Mouse (Mus musculus) forebrain, embryonic 12.5 days (tissue): Measurements from ENCODE around the gene Galr3. TPM values are rescaled to one million over a fixed set of nuclear protein-coding genes. Genes with fewer than 3 reads are reported as not detected.
A peak's percentile ranks its signal among the peaks of the same experiment; 100 is the strongest.
"Not testable (repeated sequence)": the region's sequence is repeated elsewhere in the genome, so short reads cannot be mapped to it uniquely, and the experiment has no call there.

ENCODE experiments used
- ATAC-seq: fragments of 200-750 bp; cut with Nextera tagmentation; 2 replicates; pipeline ENCODE4 v1.8.0; 2017; ENCODE audit warnings: moderate TSS enrichment; ENCODE audit not compliant: low FRiP score
- H3K27ac ChIP-seq: fragments of 300-500 bp; sonication (generic); 2 replicates; pipeline ENCODE4 v1.5.1; 2016; ENCODE audit warnings: mild to moderate bottlenecking
- H3K27me3 ChIP-seq: fragments of 300-500 bp; sonication (generic); 2 replicates; pipeline ENCODE4 v1.6.1; 2016; ENCODE audit warnings: mild to moderate bottlenecking
- H3K36me3 ChIP-seq: fragments of 300-500 bp; sonication (generic); replicated peaks from 2 replicates; pipeline ENCODE4 v1.6.1; 2016; ENCODE audit warnings: mild to moderate bottlenecking
- H3K4me1 ChIP-seq: fragments of 300-500 bp; sonication (generic); 2 replicates; pipeline ENCODE4 v1.6.1; 2016
- H3K4me2 ChIP-seq: fragments of 300-500 bp; sonication (generic); 2 replicates; pipeline ENCODE4 v1.6.1; 2016; ENCODE audit warnings: mild to moderate bottlenecking, moderate library complexity
- H3K4me3 ChIP-seq: fragments of 300-500 bp; sonication (generic); replicated peaks from 2 replicates; pipeline ENCODE4 v1.5.1; 2016; ENCODE audit warnings: mild to moderate bottlenecking
- H3K9ac ChIP-seq: fragments of 300-500 bp; sonication (generic); 2 replicates; pipeline ENCODE4 v1.6.1; 2016; ENCODE audit warnings: mild to moderate bottlenecking
- H3K9me3 ChIP-seq: fragments of 300-500 bp; sonication (generic); 2 replicates; pipeline ENCODE4 v1.6.1; 2016
- WGBS: fragments of 180-500 bp; shearing (Covaris S2); methylation state at CpG from one replicate; pipeline ENCODE4 v1.1.7; 2016; 5-methylcytosine and 5-hydroxymethylcytosine counted together
- polyA plus RNA-seq: library from polyadenylated mRNA; unstranded; fragments of >200 nt; fragmentation: Nextera tagmentation; extraction: Ambion mirVana; gene quantifications from 2 replicates; pipeline ENCODE4 v1.2.1, GENCODE M21; 2016

Galr3 gene
- polyA plus RNA-seq, 1 experiment from 2014 or later = not detected

GRCm38 (mm10) chr15:79007059-79007458 lies 34.6 kb upstream of the Galr3 start:
- 93% methylated on average over 5 of the region's 5 CpGs for WGBS
- H3K27ac ChIP-seq = no peak overlapping the region
- H3K4me3 ChIP-seq = no peak overlapping the region
- no peaks in the 10 kb centered on the region for H3K9me3 ChIP-seq
- no peak for ATAC-seq
- no peaks in the 10 kb centered on the region for H3K27me3 ChIP-seq
- H3K4me2 ChIP-seq = no peak overlapping the region
- H3K9ac ChIP-seq = no peak overlapping the region
- peaks cover 6% of the 10 kb centered on the region for H3K4me1 ChIP-seq
- H3K36me3 ChIP-seq = peaks cover 44% of the 10 kb centered on the region

GRCm38 (mm10) chr15:79007836-79008235 lies 33.8 kb upstream of the Galr3 start:
- H3K4me1 ChIP-seq, ATAC-seq, H3K27me3 ChIP-seq, H3K9me3 ChIP-seq, H3K9ac ChIP-seq, H3K4me3 ChIP-seq, H3K27ac ChIP-seq, H3K4me2 ChIP-seq: not testable (repeated sequence)
- WGBS = 95% methylated on average over 6 of the region's 6 CpGs
- peaks cover 37% of the 10 kb centered on the region for H3K36me3 ChIP-seq

- 82% methylated on average over 5 of the region's 5 CpGs for WGBS
- Histone ChIP-seq H3K27ac (no peak overlapping the region), H3K4me3 (no peak overlapping the region)
These were observed 32.0 kb upstream of the Galr3 start for GRCm38 (mm10) chr15:79009734-79010133.

GRCm38 (mm10) chr15:79011550-79011949 lies 30.1 kb upstream of the Galr3 start:
- Histone ChIP-seq H3K27me3 (no peaks in the 10 kb centered on the region), H3K9ac (no peak overlapping the region), H3K9me3 (no peaks in the 10 kb centered on the region), H3K36me3 (peaks cover 2% of the 10 kb centered on the region; the same call in 1 of the 2 replicates), H3K27ac (peak overlapping the region; percentile 36; the same call in 1 of the 2 replicates), H3K4me2 (no peak overlapping the region), H3K4me3 (no peak overlapping the region), H3K4me1 (peaks cover 12% of the 10 kb centered on the region)
- 58% methylated on average over 10 of the region's 10 CpGs for WGBS
- ATAC-seq = no peak

More at GRCm38 (mm10) chr15:79009734-79010133, 32.0 kb upstream of the Galr3 start:
- Histone ChIP-seq H3K4me2 (no peak overlapping the region), H3K27me3 (no peaks in the 10 kb centered on the region), H3K36me3 (peaks cover 19% of the 10 kb centered on the region), H3K9me3 (no peaks in the 10 kb centered on the region), H3K9ac (no peak overlapping the region), H3K4me1 (peaks cover 12% of the 10 kb centered on the region)
- ATAC-seq = no peak

GRCm38 (mm10) chr15:79013382-79013781 lies 28.3 kb upstream of the Galr3 start:
- WGBS = 74% methylated on average over 7 of the region's 7 CpGs
- Histone ChIP-seq H3K4me2 (no peak overlapping the region), H3K9me3 (no peaks in the 10 kb centered on the region), H3K9ac (no peak overlapping the region), H3K27ac (no peak overlapping the region), H3K36me3 (no peaks in the 10 kb centered on the region), H3K4me3 (no peak overlapping the region), H3K4me1 (peaks cover 12% of the 10 kb centered on the region), H3K27me3 (no peaks in the 10 kb centered on the region)
- no peak for ATAC-seq

- ATAC-seq = no peak
- no peaks in the 10 kb centered on the region for H3K36me3 ChIP-seq
- H3K9ac ChIP-seq = no peak overlapping the region
- no peaks in the 10 kb centered on the region for H3K9me3 ChIP-seq
- peaks cover 13% of the 10 kb centered on the region; the same call in 1 of the 2 replicates for H3K4me1 ChIP-seq
- WGBS = 48% methylated on average over 4 of the region's 4 CpGs
- no peak overlapping the region for H3K27ac ChIP-seq
- no peak overlapping the region for H3K4me3 ChIP-seq
- H3K4me2 ChIP-seq = no peak overlapping the region
- no peaks in the 10 kb centered on the region for H3K27me3 ChIP-seq
These were observed 23.5 kb upstream of the Galr3 start for GRCm38 (mm10) chr15:79018191-79018590.

- ATAC-seq = no peak
- H3K4me3 ChIP-seq = no peak overlapping the region
- 72% methylated on average over 3 of the region's 3 CpGs for WGBS
- H3K27ac ChIP-seq = no peak overlapping the region
- peaks cover 2% of the 10 kb centered on the region; the same call in 1 of the 2 replicates for H3K27me3 ChIP-seq
- H3K4me1 ChIP-seq = peaks cover 9% of the 10 kb centered on the region; the same call in 1 of the 2 replicates
- H3K4me2 ChIP-seq = no peak overlapping the region
- H3K9me3 ChIP-seq = no peaks in the 10 kb centered on the region
- H3K36me3 ChIP-seq = no peaks in the 10 kb centered on the region
- H3K9ac ChIP-seq = no peak overlapping the region
These were observed 22.8 kb upstream of the Galr3 start for GRCm38 (mm10) chr15:79018886-79019285.

- no peak for ATAC-seq
- Histone ChIP-seq H3K27ac (no peak overlapping the region), H3K36me3 (no peaks in the 10 kb centered on the region), H3K4me2 (no peak overlapping the region), H3K4me1 (peaks cover 27% of the 10 kb centered on the region), H3K9me3 (no peaks in the 10 kb centered on the region), H3K4me3 (no peak overlapping the region), H3K27me3 (peaks cover 18% of the 10 kb centered on the region; the same call in 1 of the 2 replicates), H3K9ac (no peak overlapping the region)
- 77% methylated on average over 10 of the region's 10 CpGs for WGBS
These were observed 18.9 kb upstream of the Galr3 start for GRCm38 (mm10) chr15:79022671-79023230.

- H3K9me3 ChIP-seq = no peaks in the 10 kb centered on the region
- WGBS = 55% methylated on average over 1 of the region's 1 CpGs
- peaks cover 28% of the 10 kb centered on the region for H3K4me1 ChIP-seq
- peak overlapping the region; percentile 21; the same call in 1 of the 2 replicates for H3K9ac ChIP-seq
- H3K4me2 ChIP-seq = no peak overlapping the region
- no peak overlapping the region for H3K27ac ChIP-seq
- no peaks in the 10 kb centered on the region for H3K36me3 ChIP-seq
- peaks cover 18% of the 10 kb centered on the region; the same call in 1 of the 2 replicates for H3K27me3 ChIP-seq
- ATAC-seq = no peak
- H3K4me3 ChIP-seq = no peak overlapping the region
These were observed 18.3 kb upstream of the Galr3 start for GRCm38 (mm10) chr15:79023366-79023765.

- no peak for ATAC-seq
- 10% methylated on average over 16 of the region's 18 CpGs for WGBS
- no peak overlapping the region for H3K27ac ChIP-seq
- peak overlapping the region; percentile 5; the same call in 1 of the 2 replicates for H3K4me3 ChIP-seq
- peaks cover 18% of the 10 kb centered on the region; the same call in 1 of the 2 replicates for H3K27me3 ChIP-seq
- no peaks in the 10 kb centered on the region for H3K9me3 ChIP-seq
- peak overlapping the region; percentile 49; the same call in 1 of the 2 replicates for H3K9ac ChIP-seq
- peaks cover 46% of the 10 kb centered on the region for H3K4me1 ChIP-seq
- H3K4me2 ChIP-seq = peak overlapping the region; percentile 39
- H3K36me3 ChIP-seq = no peaks in the 10 kb centered on the region
These were observed 15.9 kb upstream of the Galr3 start for GRCm38 (mm10) chr15:79025687-79026308.

- Histone ChIP-seq H3K36me3 (no peaks in the 10 kb centered on the region), H3K4me1 (peaks cover 55% of the 10 kb centered on the region), H3K27me3 (peaks cover 18% of the 10 kb centered on the region; the same call in 1 of the 2 replicates), H3K4me2 (peak overlapping the region; percentile 96), H3K9ac (no peak overlapping the region), H3K9me3 (no peaks in the 10 kb centered on the region), H3K4me3 (no peak overlapping the region), H3K27ac (no peak overlapping the region)
- WGBS = 52% methylated on average over 14 of the region's 14 CpGs
- ATAC-seq = no peak
These were observed 15.0 kb upstream of the Galr3 start for GRCm38 (mm10) chr15:79026511-79027290.
